Mouse (Mus musculus) lung, adult 2 months (tissue): ENCODE results near the gene Emb. TPM values are rescaled to one million over a fixed set of nuclear protein-coding genes. Genes with fewer than 3 reads are reported as not detected.

Source experiments
- DNase-seq: peaks from one replicate; pipeline ENCODE4 v3.0.0; 2022
- H3K4me1 ChIP-seq: fragments of 200-500 bp; 2 replicates; pipeline ENCODE4 v1.6.1; 2011; ENCODE audit warnings: low read length; ENCODE audit not compliant: control insufficient read depth, insufficient read depth
- H3K4me3 ChIP-seq: fragments of 200-500 bp; replicated peaks from 2 replicates; pipeline ENCODE3; 2011; ENCODE audit warnings: low read depth, mild to moderate bottlenecking, control low read depth, low read length; ENCODE audit errors: extremely low read depth
- CTCF ChIP-seq: fragments of 200-500 bp; IDR thresholded peaks from 2 replicates; pipeline ENCODE4 v1.5.1; 2011; ENCODE audit warnings: mild to moderate bottlenecking, low read length, control low read depth; ENCODE audit not compliant: insufficient read depth
- POLR2A ChIP-seq: fragments of 200-500 bp; IDR thresholded peaks from 2 replicates; pipeline ENCODE4 v1.6.1; 2011; ENCODE audit warnings: low read depth, mild to moderate bottlenecking, control low read depth, low read length, borderline replicate concordance; ENCODE audit errors: extremely low read depth
- WGBS: fragments of 180-500 bp; shearing (Covaris S2); methylation state at CpG from one replicate; pipeline ENCODE4 v1.1.7; 2018; 5-methylcytosine and 5-hydroxymethylcytosine counted together
- polyA plus RNA-seq: library from polyadenylated mRNA; depleted of rRNA; stranded (reverse); fragments of >200 nt; gene quantifications from 2 replicates; pipeline ENCODE4 v1.2.3, GENCODE M21; 2012

Gene Emb
- polyA plus RNA-seq, 1 experiment, result 60.5 TPM

DNA sequence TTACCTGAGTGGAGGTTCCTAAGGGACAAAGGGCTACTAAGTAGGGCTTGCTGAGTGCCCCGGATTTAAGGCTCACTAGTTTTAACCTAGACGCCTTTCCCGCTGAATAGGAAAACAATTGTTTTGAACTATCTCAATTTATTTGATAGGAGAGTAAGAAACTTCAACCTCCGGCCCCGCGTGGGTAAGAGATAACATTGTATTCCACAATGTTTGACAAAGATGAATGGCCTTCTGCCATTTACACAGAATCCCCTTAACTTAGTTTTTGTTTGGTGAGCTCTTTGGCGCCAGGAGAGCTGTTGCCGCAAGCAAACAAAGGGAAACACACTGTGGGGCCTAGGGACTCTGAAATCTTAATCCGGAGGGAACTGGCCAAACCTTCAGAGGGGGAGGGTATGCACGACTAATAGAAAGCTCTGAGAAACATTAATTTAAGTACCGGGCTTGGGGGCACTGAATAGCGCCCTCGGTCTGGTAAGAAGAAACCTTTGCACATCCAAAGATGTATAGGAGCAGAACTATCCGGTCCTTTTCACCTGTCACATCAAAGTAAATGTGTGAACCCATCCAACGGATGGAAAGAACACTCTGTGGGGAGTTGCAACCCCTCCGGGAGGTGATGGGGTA, 11.7 kb downstream of the Emb start:
- TF ChIP-seq POLR2A (no peak), CTCF (no peak)
- no peak for DNase-seq
- 16% methylated on average over 16 of the region's 16 CpGs for WGBS
- H3K4me3 ChIP-seq, result peak overlapping the region; percentile 66
- H3K4me1 ChIP-seq, result peaks cover 3% of the 10 kb centered on the region; the same call in 1 of the 2 replicates

DNA sequence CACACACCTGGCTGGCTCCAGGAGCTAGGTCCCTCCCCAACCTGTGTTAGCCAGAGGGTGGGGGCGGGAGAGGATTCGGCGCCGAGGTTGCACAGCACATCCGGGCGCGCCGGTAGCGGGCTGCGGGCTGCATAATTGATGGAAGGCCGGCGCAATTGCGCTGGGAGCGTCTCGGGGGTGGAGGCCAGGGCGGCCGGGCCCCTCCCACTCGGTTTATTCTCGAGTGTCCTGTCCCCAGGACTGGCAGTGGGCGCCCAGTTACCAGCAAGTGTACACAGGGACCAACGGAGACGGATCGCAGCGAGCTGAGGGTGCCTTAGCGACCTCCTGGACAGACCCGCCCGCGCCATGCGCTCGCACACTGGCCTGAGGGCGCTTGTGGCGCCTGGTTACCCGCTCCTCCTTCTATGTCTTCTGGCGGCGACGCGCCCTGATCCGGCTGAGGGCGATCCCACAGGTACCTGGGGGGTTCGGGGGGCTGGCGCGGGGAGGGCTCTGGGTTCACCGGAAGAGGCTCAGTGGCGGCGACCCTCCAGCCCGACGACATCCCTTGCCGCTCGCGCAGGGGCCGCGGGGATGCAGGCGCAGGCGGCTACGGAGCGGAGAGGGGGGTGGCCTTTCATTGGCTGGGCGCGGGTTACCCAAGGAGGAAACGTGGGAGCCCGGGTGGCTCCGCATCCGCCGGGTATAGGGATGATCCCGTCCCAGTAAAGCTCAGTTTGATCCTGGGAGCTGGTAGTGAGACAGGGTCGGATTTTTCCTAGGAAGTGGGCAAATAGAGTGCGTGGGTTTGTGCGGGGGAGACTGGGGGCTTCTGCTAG, 12.4 kb downstream of the Emb start, which contains the start of gene Gm17509:
Gm17509 (minus strand) TSS at position 575 of the 821 bp plus-strand sequence.
- Histone ChIP-seq H3K4me3 (peak within 1 kb of the TSS; percentile 66), H3K4me1 (peaks cover 3% of the 10 kb centered on the region; the same call in 1 of the 2 replicates)
- under 1% methylated on average over 67 of the region's 67 CpGs for WGBS
- peak; percentile 64 for DNase-seq
- no peak for TF ChIP-seq CTCF
- peak; percentile 56; the same call in 1 of the 2 replicates for TF ChIP-seq POLR2A

DNA sequence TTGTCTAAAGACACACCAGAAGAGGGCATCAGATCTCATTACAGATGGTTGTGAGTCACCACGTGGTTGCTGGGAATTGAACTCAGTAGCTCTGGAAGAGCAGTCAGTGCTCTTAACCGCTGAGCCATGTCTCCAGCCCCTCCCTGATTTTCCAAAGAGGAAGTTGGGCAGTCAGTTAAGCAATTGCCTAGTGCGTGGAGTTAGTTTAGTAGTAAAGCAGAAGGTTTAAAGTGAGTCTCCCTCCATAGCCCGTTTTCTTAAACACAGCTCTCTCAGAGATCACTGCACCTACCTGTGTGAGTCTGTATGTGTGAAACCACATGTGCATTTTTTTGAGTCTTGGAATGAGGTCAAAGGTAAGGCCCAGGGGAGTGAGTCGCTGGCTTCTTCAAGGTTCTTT, 14.8 kb downstream of the Emb start:
- no peak overlapping the region for H3K4me3 ChIP-seq
- DNase-seq, result no peak
- 41% methylated on average over 5 of the region's 5 CpGs for WGBS
- TF ChIP-seq POLR2A, result no peak
- no peak for TF ChIP-seq CTCF
- H3K4me1 ChIP-seq, result no peaks in the 10 kb centered on the region; the same call in 1 of the 2 replicates

DNA sequence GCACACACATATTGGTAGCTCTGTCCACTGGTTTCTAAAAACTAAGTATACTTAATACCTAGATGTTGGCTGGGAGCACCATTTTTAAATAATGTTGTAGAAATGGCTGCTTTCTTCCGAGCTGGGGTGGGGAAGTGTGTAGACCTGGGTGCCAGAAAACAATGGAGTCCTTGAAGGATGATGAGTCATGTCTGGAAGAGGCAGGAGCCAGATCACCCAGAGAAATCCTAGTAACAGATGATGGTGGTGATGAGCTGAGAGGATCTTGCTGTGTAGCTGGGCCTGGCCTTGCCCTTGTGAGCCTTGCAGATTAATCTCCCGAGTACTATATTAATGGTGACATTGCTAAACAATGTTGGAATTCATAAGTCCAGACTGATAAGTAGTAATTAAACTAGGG, 16.6 kb downstream of the Emb start:
- WGBS, result 68% methylated on average over 2 of the region's 2 CpGs
- Histone ChIP-seq H3K4me1 (no peaks in the 10 kb centered on the region; the same call in 1 of the 2 replicates), H3K4me3 (no peak overlapping the region)
- no peak for DNase-seq
- TF ChIP-seq POLR2A (no peak), CTCF (no peak)

DNA sequence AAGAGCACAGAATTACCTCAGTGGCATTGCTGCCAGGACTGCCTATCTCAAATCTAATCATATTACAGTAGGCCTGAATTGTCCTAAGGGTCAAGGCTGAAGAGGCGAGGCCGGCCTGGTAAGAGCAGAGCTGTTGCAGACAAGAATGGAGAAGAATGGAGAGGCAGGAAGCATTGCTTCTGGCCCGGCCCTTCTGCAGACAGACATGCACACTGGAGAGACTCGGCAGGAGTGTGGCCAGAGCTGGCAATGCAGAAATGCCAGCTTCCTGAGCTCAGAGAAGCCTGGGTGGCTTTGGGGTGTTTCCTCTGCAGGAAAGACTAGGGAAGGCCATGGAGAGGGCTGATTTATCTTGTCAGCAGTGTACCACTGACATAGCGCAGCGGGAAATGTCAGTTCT, 17.2 kb downstream of the Emb start:
- no peak for TF ChIP-seq POLR2A
- TF ChIP-seq CTCF, result no peak
- WGBS, result 59% methylated on average over 6 of the region's 6 CpGs
- no peak overlapping the region for H3K4me3 ChIP-seq
- no peaks in the 10 kb centered on the region; the same call in none of the 2 replicates for H3K4me1 ChIP-seq
- DNase-seq, result no peak

DNA sequence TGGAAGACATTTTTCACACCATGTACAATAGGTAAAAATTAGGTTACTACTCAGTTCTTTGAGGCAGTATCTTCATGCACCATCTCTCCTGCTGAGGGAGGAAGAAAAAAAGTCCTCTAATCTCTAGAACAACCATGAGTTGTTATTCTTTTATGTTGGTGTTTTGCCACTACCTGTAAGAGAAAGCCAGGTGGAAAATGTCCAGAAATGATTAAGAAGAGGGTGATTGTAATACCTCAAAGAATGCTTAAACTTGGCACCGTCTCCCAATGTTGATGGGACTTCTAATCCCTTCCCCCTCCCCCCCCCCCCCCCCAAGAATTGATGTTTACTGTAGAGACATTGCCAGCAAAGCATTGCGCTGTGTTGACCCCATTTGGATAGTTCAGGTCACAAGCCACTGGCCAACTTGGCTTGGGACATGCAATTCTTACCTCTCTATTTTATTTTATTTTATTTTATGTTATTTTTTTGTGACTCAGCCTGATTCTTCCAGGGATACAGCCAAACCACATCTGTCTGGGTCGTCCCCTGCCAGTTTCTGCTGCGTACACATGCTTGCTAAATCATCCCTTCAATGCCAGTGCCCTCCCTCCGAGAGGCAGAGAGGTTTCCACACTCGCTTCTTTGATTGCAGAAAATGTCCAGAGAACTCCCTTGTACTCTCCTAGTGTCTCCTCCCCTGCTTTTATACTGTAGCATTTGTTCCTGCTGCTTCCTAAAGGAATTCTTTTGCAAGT, 22.2 kb downstream of the Emb start:
- no peak for DNase-seq
- 48% methylated on average over 6 of the region's 6 CpGs for WGBS
- Histone ChIP-seq H3K4me3 (no peak overlapping the region), H3K4me1 (no peaks in the 10 kb centered on the region; the same call in 1 of the 2 replicates)
- TF ChIP-seq POLR2A (no peak), CTCF (no peak)

DNA sequence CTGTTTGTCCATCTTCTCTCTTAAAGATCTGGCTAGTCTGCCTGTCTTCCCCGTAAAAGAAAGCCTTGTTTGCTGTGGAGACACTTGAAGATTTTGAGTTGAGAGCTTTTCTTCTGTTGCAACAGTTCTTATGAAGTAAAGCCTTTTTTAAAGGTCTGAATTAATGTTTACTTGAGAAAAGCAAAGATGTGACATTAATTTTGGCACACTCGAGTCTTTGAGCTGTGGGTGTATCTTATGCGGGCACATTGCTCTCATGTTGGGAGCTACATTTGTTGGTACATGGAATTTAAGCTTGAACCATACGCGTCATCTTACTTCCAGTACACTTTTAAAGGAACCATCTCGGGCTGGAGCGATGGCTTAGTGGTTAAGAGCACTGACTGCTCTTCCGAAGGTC, 25.5 kb downstream of the Emb start:
- H3K4me3 ChIP-seq, result no peak overlapping the region
- WGBS, result 71% methylated on average over 8 of the region's 8 CpGs
- TF ChIP-seq CTCF (no peak), POLR2A (no peak)
- H3K4me1 ChIP-seq, result peaks cover 3% of the 10 kb centered on the region
- no peak for DNase-seq

DNA sequence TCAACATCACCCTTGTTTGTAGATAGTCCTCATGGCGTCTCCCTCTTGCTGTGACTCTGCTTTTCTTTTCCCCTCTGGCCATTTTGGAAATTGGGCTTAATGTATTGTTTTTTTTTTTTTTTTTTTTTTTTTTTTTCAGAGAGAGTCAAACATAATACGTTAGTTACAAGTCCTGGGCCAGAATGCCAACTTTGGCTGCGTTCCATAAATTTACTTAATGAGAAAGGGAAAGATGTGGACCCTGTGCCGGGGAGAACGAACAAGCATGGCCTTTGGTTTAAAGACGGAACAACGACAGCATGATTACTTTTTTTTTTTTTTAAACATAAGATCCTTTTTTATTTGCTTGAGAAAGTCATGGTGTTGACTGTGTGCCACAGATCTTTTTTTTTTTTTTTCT, 26.1 kb downstream of the Emb start:
- TF ChIP-seq POLR2A, result no peak
- no peak for TF ChIP-seq CTCF
- peaks cover 3% of the 10 kb centered on the region for H3K4me1 ChIP-seq
- no peak for DNase-seq
- WGBS, result 57% methylated on average over 7 of the region's 7 CpGs
- H3K4me3 ChIP-seq, result no peak overlapping the region

DNA sequence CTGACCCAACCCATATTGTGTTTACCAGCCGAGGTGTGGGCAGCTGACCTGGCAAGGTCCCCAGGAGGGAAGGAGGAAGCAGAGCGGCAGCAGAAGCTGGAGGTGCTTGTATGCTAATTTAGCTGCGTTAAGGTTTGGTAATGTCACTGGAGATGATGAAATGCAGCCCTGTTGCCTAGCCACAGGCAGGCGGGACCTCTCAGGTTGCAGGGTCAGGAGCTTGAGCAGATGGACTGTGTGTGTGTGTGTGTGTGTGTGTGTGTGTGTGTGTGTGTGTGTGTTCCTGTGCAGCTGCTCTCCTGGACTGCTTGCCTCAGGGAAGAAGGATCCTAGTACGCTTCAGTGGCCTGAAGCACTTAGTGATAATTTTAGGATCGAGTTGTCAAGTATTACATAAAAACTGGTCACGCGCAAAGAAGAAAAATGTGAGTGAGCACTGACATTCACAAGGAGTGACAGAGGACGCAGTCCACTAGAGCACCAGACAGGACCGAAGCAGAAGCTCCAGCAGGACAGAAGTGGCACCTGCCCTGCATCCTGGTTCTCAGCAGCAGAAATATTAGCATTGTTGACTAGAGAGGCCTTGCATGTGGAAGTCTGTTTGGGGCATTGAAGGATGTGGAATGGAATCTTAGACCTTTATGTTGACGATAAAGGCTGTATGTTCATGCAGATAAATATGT, 27.3 kb downstream of the Emb start:
- Histone ChIP-seq H3K4me3 (no peak overlapping the region), H3K4me1 (peaks cover 3% of the 10 kb centered on the region)
- peak; percentile 52 for DNase-seq
- WGBS, result 33% methylated on average over 11 of the region's 11 CpGs
- no peak for TF ChIP-seq POLR2A
- TF ChIP-seq CTCF, result no peak
